Mouse (Mus musculus) brain, embryonic 14.5 days (tissue): ENCODE results near the gene Sik2.

ENCODE experiments used
- CTCF ChIP-seq: fragments of 200-500 bp; IDR thresholded peaks from 2 replicates; pipeline ENCODE4 v1.5.1; 2012; ENCODE audit warnings: inconsistent platforms, mild to moderate bottlenecking, moderate library complexity, borderline replicate concordance; ENCODE audit not compliant: insufficient read depth, insufficient read length; ENCODE audit errors: extremely low read depth
- POLR2A ChIP-seq: fragments of 200-500 bp; IDR thresholded peaks from 2 replicates; pipeline ENCODE4 v1.6.1; 2012; ENCODE audit warnings: mild to moderate bottlenecking, inconsistent platforms, borderline replicate concordance; ENCODE audit not compliant: poor library complexity, insufficient read depth, insufficient read length, severe bottlenecking; ENCODE audit errors: extremely low read depth

DNA sequence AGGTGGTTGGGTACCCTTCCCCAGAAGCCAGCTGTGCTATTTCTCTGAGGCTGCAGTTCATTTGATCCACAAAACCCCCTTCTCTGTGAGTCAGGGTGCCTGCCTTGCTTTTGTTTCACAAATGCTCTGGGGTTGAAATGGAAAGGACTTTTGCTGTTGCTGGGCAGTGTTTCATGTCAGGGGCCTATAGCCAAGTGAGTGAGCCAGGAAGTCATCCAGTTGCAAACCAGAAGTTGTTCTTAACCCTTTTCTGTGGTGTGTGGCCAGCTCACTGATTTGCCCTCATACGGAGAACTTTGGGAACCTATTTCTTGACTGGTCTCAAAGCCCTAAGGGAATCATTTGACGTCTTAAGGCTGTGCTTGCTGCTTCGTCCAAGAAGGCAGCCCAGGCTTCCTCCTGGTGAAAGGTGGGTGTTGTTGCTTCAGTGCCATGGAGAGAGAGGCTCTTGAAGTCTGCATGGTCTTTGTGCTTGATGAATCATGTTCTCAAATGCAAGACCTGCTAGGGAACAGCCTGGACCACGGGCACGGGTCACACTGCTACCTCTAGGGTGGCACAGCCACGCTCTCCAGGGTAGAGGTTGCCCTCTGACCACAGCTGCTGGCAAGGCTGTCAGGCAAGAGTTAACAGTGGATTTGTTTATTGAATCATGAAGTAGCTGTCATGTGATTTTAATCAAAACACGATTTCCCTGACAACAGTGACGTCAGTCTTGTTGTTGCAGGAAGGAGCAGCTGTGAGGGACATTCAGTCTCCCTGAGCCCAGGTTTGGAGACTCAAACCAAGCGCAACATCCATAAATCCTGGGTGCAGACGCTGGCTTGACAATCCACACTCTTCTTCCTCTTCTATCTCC, 123.9 kb downstream of the Sik2 start:
- TF ChIP-seq POLR2A (no peak), CTCF (no peak)
